Mouse (Mus musculus): Measurements from ENCODE around the gene Meis3. TPM values are rescaled to one million over a fixed set of nuclear protein-coding genes. Genes with fewer than 3 reads are reported as not detected.

Meis3 gene
- polyA plus RNA-seq, 1 experiment from 2014 or later = 19.7 TPM

DNA sequence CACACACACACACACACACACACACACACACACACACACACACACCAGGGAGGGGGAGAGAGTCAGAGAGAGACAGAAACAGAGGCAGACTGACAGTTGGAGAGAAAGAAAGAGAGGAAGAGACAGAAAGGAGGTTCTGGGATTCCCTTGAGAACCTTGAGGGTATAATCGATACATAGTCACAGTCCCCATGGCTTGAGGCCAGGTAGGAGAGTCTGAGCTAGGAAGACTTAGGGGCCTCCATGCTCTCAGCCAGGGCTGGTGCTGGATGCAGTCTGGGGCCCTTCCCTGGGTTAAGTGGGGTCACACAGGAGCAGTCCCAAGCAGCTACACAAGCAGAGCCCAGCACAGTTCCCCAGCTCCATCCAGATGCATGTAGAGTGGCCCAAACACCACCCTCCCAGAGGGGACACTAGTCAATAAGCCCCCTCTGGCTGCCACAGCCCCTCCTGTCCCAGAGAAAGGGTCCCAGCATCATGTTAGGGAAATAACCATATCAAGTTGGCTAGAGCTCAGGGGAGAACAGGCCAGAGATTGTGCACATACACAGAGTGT is 2.2 kb upstream of the Meis3 start:
- ATAC-seq (replicated peaks; ENCODE audit: insufficient number of reproducible peaks, low FRiP score, low TSS enrichment) = no peak
- WGBS (ENCODE audit: insufficient replicate concordance) = 25% methylated on average over 1 of the region's 1 CpGs

DNA sequence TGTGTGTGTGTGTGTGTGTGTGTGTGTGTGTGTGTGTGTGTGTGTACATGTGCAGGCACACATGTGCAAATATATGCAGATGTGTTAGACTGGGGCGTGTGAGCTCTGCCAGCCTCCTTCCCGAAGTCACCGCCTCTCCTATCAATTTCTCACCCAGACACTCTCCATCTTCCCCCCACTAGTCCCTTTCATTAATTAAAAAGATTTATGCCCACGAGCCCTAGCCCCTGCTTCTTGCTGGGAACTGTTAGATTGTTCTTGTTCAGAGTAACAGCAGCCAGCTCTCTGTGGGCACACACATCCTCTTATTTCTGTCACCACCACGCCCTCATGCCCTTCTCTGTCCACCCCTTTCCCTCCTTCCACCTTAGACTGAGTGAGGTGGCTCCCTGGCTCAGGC is 1.7 kb upstream of the Meis3 start:
- Histone ChIP-seq H3K4me2 (no peak overlapping the region), H3K9ac (ENCODE audit: low read depth, low read length) (no peak overlapping the region), H3K4me1 (ENCODE audit: control insufficient read depth, insufficient read depth, low read length) (peaks cover 2% of the 10 kb centered on the region; the same call in 1 of the 2 replicates), H3K27ac (ENCODE audit: low read depth, low read length) (no peak overlapping the region), H3K4me3 (ENCODE audit: low read depth, low read length) (no peak overlapping the region), H3K27me3 (ENCODE audit: control insufficient read depth, insufficient read depth, low read length) (no peaks in the 10 kb centered on the region), H3K9me3 (replicated peaks; ENCODE audit: control insufficient read depth, low read length) (no peaks in the 10 kb centered on the region), H3K36me3 (ENCODE audit: control insufficient read depth, insufficient read depth, low read length) (no peaks in the 10 kb centered on the region)
- WGBS (ENCODE audit: insufficient replicate concordance) = 55% methylated on average over 5 of the region's 5 CpGs
- no peak for ATAC-seq (replicated peaks; ENCODE audit: insufficient number of reproducible peaks, low FRiP score, low TSS enrichment)

More for the DNA sequence above, 2.2 kb upstream of the Meis3 start:
- Histone ChIP-seq H3K9ac (ENCODE audit: low read depth, low read length) (no peak overlapping the region), H3K36me3 (ENCODE audit: control insufficient read depth, insufficient read depth, low read length) (no peaks in the 10 kb centered on the region), H3K4me1 (ENCODE audit: control insufficient read depth, insufficient read depth, low read length) (peaks cover 2% of the 10 kb centered on the region; the same call in 1 of the 2 replicates), H3K27ac (ENCODE audit: low read depth, low read length) (no peak overlapping the region), H3K27me3 (ENCODE audit: control insufficient read depth, insufficient read depth, low read length) (no peaks in the 10 kb centered on the region), H3K9me3 (replicated peaks; ENCODE audit: control insufficient read depth, low read length) (peaks cover 2% of the 10 kb centered on the region; the same call in 1 of the 2 replicates), H3K4me3 (ENCODE audit: low read depth, low read length) (no peak overlapping the region), H3K4me2 (no peak overlapping the region)

DNA sequence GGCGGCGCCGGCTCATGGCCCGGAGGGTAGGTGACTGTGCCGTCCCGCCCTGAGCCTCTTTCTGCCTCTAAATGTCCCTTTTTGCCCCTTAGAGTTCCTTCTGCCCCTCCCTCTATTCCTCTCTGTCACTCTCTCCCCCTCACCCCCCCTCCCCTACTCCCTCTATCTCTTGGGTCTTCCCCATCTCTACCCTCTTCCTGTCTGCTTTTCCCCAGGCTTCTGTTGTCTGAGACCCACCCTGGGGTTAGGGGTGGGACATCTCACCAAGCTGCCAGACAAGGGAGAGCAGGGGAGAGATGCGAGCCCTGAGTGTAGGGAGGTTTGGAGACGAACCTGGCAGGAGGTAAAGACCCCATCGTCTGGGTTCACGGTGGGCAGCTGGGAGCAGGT is 647 bp downstream of the Meis3 start:
- 0% methylated on average over 10 of the region's 10 CpGs for WGBS (ENCODE audit: insufficient replicate concordance)
- H3K27me3 ChIP-seq (ENCODE audit: control insufficient read depth, insufficient read depth, low read length) = no peaks in the 10 kb centered on the region
- H3K4me3 ChIP-seq (ENCODE audit: low read depth, low read length) = peak overlapping the region; percentile 53
- peak; percentile 6; the same call in 1 of the 2 replicates for ATAC-seq (replicated peaks; ENCODE audit: insufficient number of reproducible peaks, low FRiP score, low TSS enrichment)
- peak overlapping the region; percentile 65 for H3K4me2 ChIP-seq
- H3K9ac ChIP-seq (ENCODE audit: low read depth, low read length) = peak overlapping the region; percentile 58
- peaks cover 2% of the 10 kb centered on the region; the same call in 1 of the 2 replicates for H3K4me1 ChIP-seq (ENCODE audit: control insufficient read depth, insufficient read depth, low read length)
- no peaks in the 10 kb centered on the region for H3K9me3 ChIP-seq (replicated peaks; ENCODE audit: control insufficient read depth, low read length)
- peaks cover 9% of the 10 kb centered on the region for H3K36me3 ChIP-seq (ENCODE audit: control insufficient read depth, insufficient read depth, low read length)
- H3K27ac ChIP-seq (ENCODE audit: low read depth, low read length) = no peak overlapping the region

DNA sequence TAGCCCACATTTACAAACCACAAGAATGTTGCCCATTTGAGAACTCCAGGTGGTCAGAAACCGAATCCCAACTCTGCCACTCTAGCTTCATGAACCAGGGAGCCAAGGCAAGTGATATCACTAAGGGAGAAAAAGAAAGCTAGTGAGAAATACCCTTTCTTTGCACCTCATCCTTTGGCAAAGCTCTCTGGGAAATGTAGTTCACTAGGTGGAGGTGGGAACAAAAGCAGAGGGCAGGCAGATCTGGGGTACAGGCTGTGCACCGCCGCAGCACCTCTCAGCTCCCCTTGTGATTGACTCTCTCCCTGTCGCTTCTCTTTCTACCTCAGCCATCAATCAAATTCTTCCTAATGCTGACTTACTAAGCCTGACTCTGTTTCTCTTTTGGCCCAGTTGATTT is 3.2 kb downstream of the Meis3 start:
- peaks cover 2% of the 10 kb centered on the region; the same call in 1 of the 2 replicates for H3K4me1 ChIP-seq (ENCODE audit: control insufficient read depth, insufficient read depth, low read length)
- no peak overlapping the region for H3K4me2 ChIP-seq
- no peaks in the 10 kb centered on the region for H3K9me3 ChIP-seq (replicated peaks; ENCODE audit: control insufficient read depth, low read length)
- peaks cover 9% of the 10 kb centered on the region for H3K36me3 ChIP-seq (ENCODE audit: control insufficient read depth, insufficient read depth, low read length)
- no peak for ATAC-seq (replicated peaks; ENCODE audit: insufficient number of reproducible peaks, low FRiP score, low TSS enrichment)
- WGBS (ENCODE audit: insufficient replicate concordance) = 73% methylated on average over 4 of the region's 4 CpGs
- no peak overlapping the region for H3K9ac ChIP-seq (ENCODE audit: low read depth, low read length)
- no peak overlapping the region for H3K27ac ChIP-seq (ENCODE audit: low read depth, low read length)
- no peaks in the 10 kb centered on the region for H3K27me3 ChIP-seq (ENCODE audit: control insufficient read depth, insufficient read depth, low read length)
- H3K4me3 ChIP-seq (ENCODE audit: low read depth, low read length) = no peak overlapping the region

DNA sequence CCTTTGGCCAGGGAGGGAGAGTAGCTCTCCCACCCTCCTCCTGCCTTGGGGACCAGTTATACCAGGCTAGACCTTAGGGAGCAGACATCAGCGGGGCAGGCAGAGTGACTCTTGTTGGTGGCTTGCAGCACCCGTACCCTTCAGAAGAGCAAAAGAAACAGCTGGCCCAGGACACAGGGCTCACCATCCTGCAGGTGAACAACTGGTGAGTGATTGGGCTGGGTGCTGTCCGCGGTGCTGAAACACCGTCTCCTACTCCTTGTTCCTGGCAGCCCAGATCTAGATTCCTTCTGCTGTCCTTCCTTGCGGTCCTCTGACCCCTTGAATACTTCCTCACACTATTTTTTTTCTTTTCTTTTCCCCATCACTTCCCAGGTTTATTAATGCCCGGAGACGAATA is 8.8 kb downstream of the Meis3 start:
- H3K27me3 ChIP-seq (ENCODE audit: control insufficient read depth, insufficient read depth, low read length) = no peaks in the 10 kb centered on the region
- H3K4me1 ChIP-seq (ENCODE audit: control insufficient read depth, insufficient read depth, low read length) = no peaks in the 10 kb centered on the region
- H3K4me2 ChIP-seq = no peak overlapping the region
- WGBS (ENCODE audit: insufficient replicate concordance) = 22% methylated on average over 8 of the region's 8 CpGs
- H3K36me3 ChIP-seq (ENCODE audit: control insufficient read depth, insufficient read depth, low read length) = peaks cover 14% of the 10 kb centered on the region
- H3K9me3 ChIP-seq (replicated peaks; ENCODE audit: control insufficient read depth, low read length) = no peaks in the 10 kb centered on the region
- H3K27ac ChIP-seq (ENCODE audit: low read depth, low read length) = no peak overlapping the region
- no peak overlapping the region for H3K4me3 ChIP-seq (ENCODE audit: low read depth, low read length)
- H3K9ac ChIP-seq (ENCODE audit: low read depth, low read length) = no peak overlapping the region
- no peak for ATAC-seq (replicated peaks; ENCODE audit: insufficient number of reproducible peaks, low FRiP score, low TSS enrichment)

DNA sequence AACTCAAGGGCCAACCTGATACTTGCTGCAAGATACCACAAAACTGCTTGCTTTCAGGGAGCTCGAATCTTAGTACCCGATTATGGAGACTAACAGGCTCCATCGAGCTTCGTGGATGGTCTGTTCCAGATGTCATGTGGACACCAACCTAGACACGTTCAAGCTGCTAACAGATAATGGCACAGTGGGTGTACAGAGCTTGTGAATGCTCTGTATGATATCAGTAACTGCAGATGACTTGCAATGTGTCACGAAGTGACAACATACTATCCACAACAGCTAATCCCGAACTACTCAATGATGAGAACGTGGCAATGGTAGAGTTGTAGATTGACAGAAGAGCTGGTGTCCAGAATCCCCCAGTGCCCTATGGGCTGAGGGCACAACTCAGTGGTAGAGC is 12.6 kb downstream of the Meis3 start:
- Histone ChIP-seq H3K4me1 (ENCODE audit: control insufficient read depth, insufficient read depth, low read length) (peaks cover 3% of the 10 kb centered on the region; the same call in 1 of the 2 replicates), H3K4me3 (ENCODE audit: low read depth, low read length) (no peak overlapping the region), H3K4me2 (no peak overlapping the region), H3K27ac (ENCODE audit: low read depth, low read length) (no peak overlapping the region), H3K9me3 (replicated peaks; ENCODE audit: control insufficient read depth, low read length) (no peaks in the 10 kb centered on the region), H3K36me3 (ENCODE audit: control insufficient read depth, insufficient read depth, low read length) (peaks cover 5% of the 10 kb centered on the region), H3K9ac (ENCODE audit: low read depth, low read length) (no peak overlapping the region), H3K27me3 (ENCODE audit: control insufficient read depth, insufficient read depth, low read length) (no peaks in the 10 kb centered on the region)
- 68% methylated on average over 8 of the region's 8 CpGs for WGBS (ENCODE audit: insufficient replicate concordance)
- no peak for ATAC-seq (replicated peaks; ENCODE audit: insufficient number of reproducible peaks, low FRiP score, low TSS enrichment)

DNA sequence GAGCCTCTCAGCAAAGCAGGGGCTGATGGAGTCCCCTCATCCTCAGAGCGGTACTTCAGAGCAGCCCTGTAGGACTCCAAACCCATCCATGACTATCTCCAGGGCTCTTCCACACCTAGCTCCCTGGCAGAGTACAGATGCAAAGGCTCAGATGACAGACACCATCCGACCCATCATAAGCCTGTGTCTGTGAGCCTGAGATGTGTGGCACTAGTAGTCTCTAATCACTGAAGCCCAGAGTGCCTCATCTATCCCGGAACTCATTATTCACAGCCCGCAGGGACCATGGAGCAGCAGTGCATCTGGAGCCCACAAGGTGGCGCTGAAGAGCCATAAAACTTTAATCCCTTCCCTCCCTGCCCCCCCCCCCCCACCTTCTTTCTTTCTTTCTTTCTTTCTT is 17.4 kb downstream of the Meis3 start:
- Histone ChIP-seq H3K4me3 (ENCODE audit: low read depth, low read length) (no peak overlapping the region), H3K36me3 (ENCODE audit: control insufficient read depth, insufficient read depth, low read length) (0 out of 2 replicates have a peak, but pooled peaks cover 4% of the 10 kb centered on the region), H3K4me2 (no peak overlapping the region), H3K4me1 (ENCODE audit: control insufficient read depth, insufficient read depth, low read length) (peaks cover 3% of the 10 kb centered on the region; the same call in 1 of the 2 replicates), H3K27me3 (ENCODE audit: control insufficient read depth, insufficient read depth, low read length) (no peaks in the 10 kb centered on the region), H3K9me3 (replicated peaks; ENCODE audit: control insufficient read depth, low read length) (no peaks in the 10 kb centered on the region), H3K9ac (ENCODE audit: low read depth, low read length) (no peak overlapping the region), H3K27ac (ENCODE audit: low read depth, low read length) (no peak overlapping the region)
- no peak for ATAC-seq (replicated peaks; ENCODE audit: insufficient number of reproducible peaks, low FRiP score, low TSS enrichment)
- 18% methylated on average over 5 of the region's 5 CpGs for WGBS (ENCODE audit: insufficient replicate concordance)

DNA sequence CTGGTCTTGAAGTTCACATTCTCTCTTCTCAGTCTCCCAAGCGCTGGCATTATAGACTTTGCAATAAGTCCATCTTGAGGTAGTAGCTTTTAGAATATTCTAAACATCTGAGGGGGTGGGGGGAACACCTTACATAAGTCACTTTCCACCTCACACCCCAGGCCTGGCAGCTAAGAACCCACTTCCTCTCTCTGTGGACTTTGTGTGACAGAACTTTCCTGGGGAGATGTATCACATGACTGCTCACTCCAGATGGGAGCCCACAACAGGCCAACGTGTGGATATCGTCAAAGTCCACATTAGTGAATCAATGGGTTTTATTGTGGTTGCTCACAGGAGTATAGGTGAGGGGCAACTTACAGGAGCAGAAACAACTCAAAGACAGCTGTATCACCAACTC is 18.8 kb downstream of the Meis3 start:
- Histone ChIP-seq H3K9me3 (replicated peaks; ENCODE audit: control insufficient read depth, low read length) (no peaks in the 10 kb centered on the region), H3K4me2 (no peak overlapping the region), H3K4me1 (ENCODE audit: control insufficient read depth, insufficient read depth, low read length) (peaks cover 3% of the 10 kb centered on the region; the same call in 1 of the 2 replicates), H3K9ac (ENCODE audit: low read depth, low read length) (no peak overlapping the region), H3K4me3 (ENCODE audit: low read depth, low read length) (no peak overlapping the region), H3K27me3 (ENCODE audit: control insufficient read depth, insufficient read depth, low read length) (no peaks in the 10 kb centered on the region), H3K27ac (ENCODE audit: low read depth, low read length) (no peak overlapping the region), H3K36me3 (ENCODE audit: control insufficient read depth, insufficient read depth, low read length) (0 out of 2 replicates have a peak, but pooled peaks cover 5% of the 10 kb centered on the region)
- WGBS (ENCODE audit: insufficient replicate concordance) = 55% methylated on average over 3 of the region's 3 CpGs
- no peak for ATAC-seq (replicated peaks; ENCODE audit: insufficient number of reproducible peaks, low FRiP score, low TSS enrichment)

DNA sequence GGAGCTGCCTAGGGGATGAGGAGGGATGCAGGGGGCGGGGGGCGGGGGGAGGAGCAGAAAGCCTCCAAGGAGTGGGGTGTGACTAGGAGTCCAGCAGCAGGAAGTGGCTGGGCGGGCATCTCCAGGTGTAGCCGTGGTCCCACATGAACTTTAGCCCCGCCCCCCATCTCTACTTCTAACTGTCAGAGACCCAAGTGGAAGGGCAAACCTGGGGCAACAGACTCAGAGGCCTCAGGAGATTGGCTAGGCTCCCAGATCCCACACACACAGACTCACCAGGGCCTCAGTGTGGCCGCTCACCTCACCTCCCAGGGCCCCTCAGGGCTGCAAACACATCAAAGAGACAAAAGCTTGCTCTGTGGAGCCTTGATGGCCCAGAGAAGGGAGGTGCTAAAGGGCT is 21.7 kb downstream of the Meis3 start:
- no peak overlapping the region for H3K4me2 ChIP-seq
- peaks cover 11% of the 10 kb centered on the region; the same call in 1 of the 2 replicates for H3K36me3 ChIP-seq (ENCODE audit: control insufficient read depth, insufficient read depth, low read length)
- H3K4me1 ChIP-seq (ENCODE audit: control insufficient read depth, insufficient read depth, low read length) = no peaks in the 10 kb centered on the region
- H3K9me3 ChIP-seq (replicated peaks; ENCODE audit: control insufficient read depth, low read length) = no peaks in the 10 kb centered on the region
- no peak overlapping the region for H3K4me3 ChIP-seq (ENCODE audit: low read depth, low read length)
- ATAC-seq (replicated peaks; ENCODE audit: insufficient number of reproducible peaks, low FRiP score, low TSS enrichment) = no peak
- 67% methylated on average over 6 of the region's 6 CpGs for WGBS (ENCODE audit: insufficient replicate concordance)
- no peak overlapping the region for H3K27ac ChIP-seq (ENCODE audit: low read depth, low read length)
- H3K27me3 ChIP-seq (ENCODE audit: control insufficient read depth, insufficient read depth, low read length) = no peaks in the 10 kb centered on the region
- no peak overlapping the region for H3K9ac ChIP-seq (ENCODE audit: low read depth, low read length)

Measured in heart, embryonic 11.5 days (tissue).